Comparison of ENCODE assay signal across 30 mouse cellular contexts in genomic region chr9:51015732-51016131, GRCm38 (mm10). TPM values are rescaled to one million over a fixed set of nuclear protein-coding genes. Genes with fewer than 3 reads are reported as not detected.
DNase-seq lines count a peak whose midpoint lies in the region; ATAC-seq and TF ChIP-seq lines count a peak whose summit lies in the region.
"Had no signal": no experiment of that assay in that cellular context is flagged by ENCODE, and none has a peak within 500 bp of the region (broad histone marks: within the 10 kb centered on the region; RNA-seq: fewer than 3 reads in every experiment).

No protein-coding gene starts in this region.

- no peak overlapping the region for H3K27ac ChIP-seq in heart, embryonic 12.5 days (ENCODE audit: poor library complexity, severe bottlenecking)
- H3K27ac ChIP-seq in CH12.LX (ENCODE audit: insufficient read depth, low read depth) = no peak overlapping the region
- H3K27ac ChIP-seq: embryonic facial prominence, embryonic 15.5 days; limb, embryonic 10.5 days had no signal

- no peaks in the 10 kb centered on the region for H3K9me3 ChIP-seq in heart, embryonic 12.5 days (replicated peaks)
- H3K9me3 ChIP-seq in CH12.LX (replicated peaks; ENCODE audit: low read length) = no peaks in the 10 kb centered on the region
- H3K9me3 ChIP-seq: embryonic facial prominence, embryonic 15.5 days; limb, embryonic 10.5 days; megakaryocyte, embryonic 14.5 days had no signal

- H3K4me2 ChIP-seq in heart, embryonic 12.5 days = 0 out of 2 replicates have a peak overlapping the region, but pooled peaks have one; percentile 7
- no peak overlapping the region; the same call in 1 of the 2 replicates for H3K4me2 ChIP-seq in CH12.LX (ENCODE audit: insufficient read depth, low read depth, poor library complexity, severe bottlenecking)
- H3K4me2 ChIP-seq: embryonic facial prominence, embryonic 15.5 days; heart, embryonic 11.5 days had no signal

- no peak for TF ChIP-seq RAD21 in CH12.LX (IDR thresholded peaks at IDR 0.05; ENCODE audit: low read depth, low read length)

- in situ Hi-C loops in CH12.LX (cut with MboI; ENCODE audit: low pct_ligation_motif_present, low pct_unique_long_range_greater_than_20kb, low sequenced_read_pairs) = no loop called here

- no peak; the same call in 1 of the 2 replicates for ATAC-seq in heart, embryonic 12.5 days (ENCODE audit: insufficient number of reproducible peaks, low FRiP score)
- ATAC-seq: forebrain, postnatal 0 days; hindbrain, embryonic 16.5 days; liver, postnatal 0 days; midbrain, embryonic 16.5 days had no signal

- no peaks in the 10 kb centered on the region for H3K79me2 ChIP-seq in CH12.LX (replicated peaks; ENCODE audit: control insufficient read depth, extremely low read depth, insufficient read depth, poor library complexity, severe bottlenecking)

- H3K4me3 ChIP-seq in heart, embryonic 12.5 days = no peak overlapping the region
- no peak overlapping the region for H3K4me3 ChIP-seq in CH12.LX (replicated peaks in 1 of 3; ENCODE audit: low read depth in 2 of 3, low read length in 2 of 3, poor library complexity in 1 of 3)
- H3K4me3 ChIP-seq: embryonic facial prominence, embryonic 15.5 days; limb, embryonic 10.5 days; megakaryocyte, embryonic 14.5 days had no signal

- H3K36me3 ChIP-seq in heart, embryonic 12.5 days = no peaks in the 10 kb centered on the region
- no peaks in the 10 kb centered on the region for H3K36me3 ChIP-seq in CH12.LX (replicated peaks in 1 of 2; ENCODE audit: control insufficient read depth in 1 of 2, insufficient read depth in 1 of 2, low read length in 1 of 2)
- H3K36me3 ChIP-seq: embryonic facial prominence, embryonic 15.5 days; limb, embryonic 10.5 days had no signal

- TF ChIP-seq EP300 in CH12.LX (IDR thresholded peaks at IDR 0.05; ENCODE audit: low read length) = peak; percentile 63; the same call in 1 of the 2 replicates

- H3K9ac ChIP-seq in heart, embryonic 12.5 days = no peak overlapping the region
- H3K9ac ChIP-seq in CH12.LX (ENCODE audit: insufficient read depth, low read depth) = no peak overlapping the region
- H3K9ac ChIP-seq: embryonic facial prominence, embryonic 15.5 days; forebrain, postnatal 0 days; liver, postnatal 0 days had no signal

- H3K4me1 ChIP-seq in heart, embryonic 12.5 days (replicated peaks) = peaks cover 6% of the 10 kb centered on the region
- peaks cover 9 to 13% of the 10 kb centered on the region in 2 experiments; a peak in 3 of 4 replicates for H3K4me1 ChIP-seq in CH12.LX (ENCODE audit: control insufficient read depth in 1 of 2, insufficient read depth in 2 of 2)
- H3K4me1 ChIP-seq: embryonic facial prominence, embryonic 15.5 days; limb, embryonic 10.5 days had no signal

- 12% methylated on average over 4 of the region's 4 CpGs for WGBS in heart, embryonic 12.5 days

- TF ChIP-seq CTCF in CH12.LX (conservative IDR thresholded peaks at IDR 0.05 in 1 of 2, IDR thresholded peaks at IDR 0.05 in 1 of 2; ENCODE audit: low read depth in 2 of 2, low read length in 2 of 2) = no peak

- dilution Hi-C loops in CH12.LX (cut with MboI; ENCODE audit: extremely low pct_ligation_motif_present, extremely low pct_unique_long_range_greater_than_20kb, low sequenced_read_pairs) = no loop called here

- no peak for DNase-seq in heart, adult 11 months
- DNase-seq in 3T3-L1 (ENCODE audit: low read depth, low spot score) (peak; percentile 85), CH12.LX (ENCODE audit: extremely low read depth) (peak; percentile 64)
- DNase-seq in induced T-regulatory cell, adult 2 months (ENCODE audit: low read depth) = peak; percentile 40
- no peak for DNase-seq in kidney, postnatal 10 days
- DNase-seq in cerebellum, adult 8-10 months = no peak
- DNase-seq: cerebellum, adult 18-20 months; cerebellum, postnatal 36 days; forebrain, postnatal 0 days; heart, postnatal 4 days; kidney, adult 9 months; kidney, postnatal 36 days; liver, postnatal 0 days; lung, postnatal 10 days; right cerebral cortex, postnatal 25 days; thymus, adult 2 months had no signal

- H3K27me3 ChIP-seq in heart, embryonic 12.5 days (replicated peaks) = no peaks in the 10 kb centered on the region
- no peaks in the 10 kb centered on the region for H3K27me3 ChIP-seq in CH12.LX (replicated peaks)
- H3K27me3 ChIP-seq: embryonic facial prominence, embryonic 15.5 days; megakaryocyte, embryonic 14.5 days had no signal

- TF ChIP-seq POLR2A in CH12.LX (IDR thresholded peaks at IDR 0.05; ENCODE audit: low read depth, low read length) = no peak

TF ChIP-seq in CH12.LX, 34 proteins besides CTCF, POLR2A, EP300 and RAD21:
- TF ChIP-seq ETS1 (conservative IDR thresholded peaks at IDR 0.05; ENCODE audit: low read depth, low read length) (peak; percentile 54; the same call in 1 of the 2 replicates), USF2 (conservative IDR thresholded peaks at IDR 0.05; ENCODE audit: low read depth, low read length) (no peak), JUND (conservative IDR thresholded peaks at IDR 0.05; ENCODE audit: low read depth, low read length) (peak; percentile 53; the same call in 1 of the 2 replicates), UBTF (IDR thresholded peaks at IDR 0.05; ENCODE audit: low read depth, low read length) (no peak), MYC (IDR thresholded peaks at IDR 0.05; ENCODE audit: low read depth, low read length) (0 out of 2 replicates have a peak, but pooled peaks have one; percentile 29), KAT2A (IDR thresholded peaks at IDR 0.05; ENCODE audit: insufficient replicate concordance, low read length) (no peak), USF1 (IDR thresholded peaks at IDR 0.05; ENCODE audit: low read depth, low read length) (no peak), RCOR1 (conservative IDR thresholded peaks at IDR 0.05; ENCODE audit: low read depth, low read length) (no peak), ZC3H11A (IDR thresholded peaks at IDR 0.05; ENCODE audit: low read depth, low read length) (no peak), IRF4 (IDR thresholded peaks at IDR 0.05; ENCODE audit: low read depth, low read length) (peak; percentile 52; the same call in 1 of the 2 replicates), CHD1 (IDR thresholded peaks at IDR 0.05; ENCODE audit: low read depth, low read length) (no peak), ZMIZ1 (IDR thresholded peaks at IDR 0.05; ENCODE audit: low read depth, low read length) (no peak), ELF1 (IDR thresholded peaks at IDR 0.05; ENCODE audit: low read depth, low read length) (no peak), E2F4 (IDR thresholded peaks at IDR 0.05; ENCODE audit: insufficient replicate concordance, low read depth, low read length) (no peak), MAZ (IDR thresholded peaks at IDR 0.05; ENCODE audit: low read depth, low read length) (no peak), MEF2A (IDR thresholded peaks at IDR 0.05; ENCODE audit: borderline replicate concordance, low read depth, low read length) (no peak), BHLHE40 (IDR thresholded peaks at IDR 0.05; ENCODE audit: low read depth, low read length) (peak; percentile 72), MXI1 (IDR thresholded peaks at IDR 0.05; ENCODE audit: low read depth, low read length) (no peak), GABPA (IDR thresholded peaks at IDR 0.05; ENCODE audit: insufficient replicate concordance, low read depth, low read length) (no peak), MAFK (IDR thresholded peaks at IDR 0.05; ENCODE audit: insufficient replicate concordance, low read length) (no peak), PAX5 (IDR thresholded peaks at IDR 0.05; ENCODE audit: low read length) (no peak), TCF12 (IDR thresholded peaks at IDR 0.05; ENCODE audit: low read depth, low read length) (no peak), NRF1 (IDR thresholded peaks at IDR 0.05; ENCODE audit: low read depth, low read length) (no peak), MAX (IDR thresholded peaks at IDR 0.05; ENCODE audit: low read length) (no peak), JUN (IDR thresholded peaks at IDR 0.05; ENCODE audit: insufficient read depth, low read depth, low read length) (peak; percentile 50; the same call in 1 of the 2 replicates), HCFC1 (IDR thresholded peaks at IDR 0.05; ENCODE audit: low read depth, low read length) (no peak)

RNA-seq across cellular contexts. Expression of gene Sik2, which starts 6.9 kb away (rescaled TPM):
- 18.2 and 18.7 TPM in 2 replicates for polyA plus RNA-seq in heart, embryonic 12.5 days (2016; fragmentation: Nextera tagmentation; extraction: Ambion mirVana)
- total RNA-seq in CH12.LX (2012; rRNA removed) = 7.3 and 8.2 TPM in 2 replicates
- total RNA-seq in CH12.LX (2014; rRNA removed) = 1.9 and 2.0 TPM in 2 replicates
- polyA plus RNA-seq in CH12.LX (2012; ENCODE audit: insufficient read length, low read depth) = 4.4 and 6.0 TPM in 2 replicates

RNA-seq across cellular contexts. Expression of gene Btg4, which starts 45.0 kb away (rescaled TPM):
- polyA plus RNA-seq in heart, embryonic 12.5 days (2016; fragmentation: Nextera tagmentation; extraction: Ambion mirVana) = not detected in 2 replicates
- total RNA-seq in CH12.LX (2012; rRNA removed) (not detected in 2 replicates), CH12.LX (2014; rRNA removed) (not detected in 2 replicates)
- not detected in 2 replicates for polyA plus RNA-seq in CH12.LX (2012; ENCODE audit: insufficient read length, low read depth)
- total RNA-seq: forebrain, postnatal 0 days; gastrocnemius, adult 18-20 months; gastrocnemius, postnatal 4 days; heart, postnatal 4 days; left cerebral cortex, adult 18-20 months; liver, adult 2 months; neutrophil, adult 5-6 weeks had no signal
- polyA plus RNA-seq: forebrain, postnatal 0 days; heart, embryonic 11.5 days; hindbrain, embryonic 16.5 days; limb, embryonic 10.5 days; liver, adult 2 months; liver, postnatal 0 days; midbrain, embryonic 16.5 days; spleen, adult 2 months; stomach, embryonic 14.5 days; thymus, adult 2 months had no signal

Comparison
In these comparisons a context has a peak if more than half of its experiments do, and no peak if none do; other contexts are left out.
1. DNase-seq: peak in 3T3-L1 (single experiment), CH12.LX (single experiment) and induced T-regulatory cell, adult 2 months (single experiment); none in heart, adult 11 months (single experiment), kidney, postnatal 10 days (single experiment) and cerebellum, adult 8-10 months (single experiment).